Mouse (Mus musculus): ENCODE data around the gene Ppil4.
A peak's percentile ranks its signal among the peaks of the same experiment; 100 is the strongest.
"Not testable (repeated sequence)": the region's sequence is repeated elsewhere in the genome, so short reads cannot be mapped to it uniquely, and the experiment has no call there.

Gene Ppil4

DNA sequence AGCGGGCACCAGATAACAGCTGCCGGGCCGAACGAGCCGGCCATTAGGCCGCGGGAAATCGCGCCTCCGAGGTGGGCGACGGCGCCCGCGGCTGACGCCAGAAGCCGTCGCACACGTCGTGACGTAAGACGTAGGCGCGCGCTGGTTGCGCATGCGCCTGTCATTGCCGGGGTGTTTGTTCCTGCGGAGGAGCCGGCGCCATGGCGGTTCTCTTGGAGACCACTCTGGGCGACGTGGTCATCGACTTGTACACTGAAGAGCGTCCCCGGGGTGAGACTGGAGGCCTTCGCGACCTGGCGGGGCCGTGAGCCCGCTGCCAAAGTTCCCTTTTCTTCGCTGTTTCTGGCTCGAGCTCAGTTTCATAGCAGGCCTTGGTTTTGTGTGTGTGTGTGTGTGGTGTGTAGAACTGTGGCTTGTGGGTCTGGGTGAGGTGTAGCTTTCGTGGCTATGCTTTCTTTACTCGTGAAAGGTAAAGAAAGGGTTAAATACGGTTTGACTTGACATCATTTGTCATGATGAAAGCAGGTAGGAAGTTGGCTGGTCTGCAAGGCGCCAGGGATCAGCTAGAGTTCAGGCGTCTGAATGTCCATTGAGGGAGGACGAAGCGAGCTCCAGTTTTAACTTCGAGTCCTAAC lies at the start of gene Ppil4, which contains the start of gene Ginm1:
Ppil4 (plus strand) TSS at position 141 of the 635 bp plus-strand sequence.
Ginm1 (minus strand) TSS at position 74 of the 635 bp plus-strand sequence.
- DNase-seq (ENCODE audit: low read depth, low spot score), result peak; percentile 96

DNA sequence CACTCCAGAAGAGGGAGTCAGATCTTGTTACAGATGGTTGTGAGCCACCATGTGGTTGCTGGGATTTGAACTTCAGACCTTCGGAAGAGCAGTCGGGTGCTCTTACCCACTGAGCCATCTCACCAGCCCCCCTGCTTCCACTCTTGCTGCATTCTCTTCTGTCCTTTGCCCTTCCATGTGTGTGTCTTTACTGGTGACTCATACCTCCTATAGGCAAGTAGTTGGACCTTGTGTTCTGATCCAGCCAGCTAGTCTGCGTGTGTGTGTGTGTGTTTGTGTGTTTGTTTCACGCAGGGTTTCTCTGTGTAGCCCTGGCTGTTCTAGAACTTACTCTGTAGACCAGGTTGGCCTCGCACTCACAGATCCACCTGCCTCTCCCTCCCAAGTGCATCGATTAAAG lies 47.2 kb upstream of the Ppil4 start:
- not testable (repeated sequence) for DNase-seq (ENCODE audit: low read depth, low spot score)

DNA sequence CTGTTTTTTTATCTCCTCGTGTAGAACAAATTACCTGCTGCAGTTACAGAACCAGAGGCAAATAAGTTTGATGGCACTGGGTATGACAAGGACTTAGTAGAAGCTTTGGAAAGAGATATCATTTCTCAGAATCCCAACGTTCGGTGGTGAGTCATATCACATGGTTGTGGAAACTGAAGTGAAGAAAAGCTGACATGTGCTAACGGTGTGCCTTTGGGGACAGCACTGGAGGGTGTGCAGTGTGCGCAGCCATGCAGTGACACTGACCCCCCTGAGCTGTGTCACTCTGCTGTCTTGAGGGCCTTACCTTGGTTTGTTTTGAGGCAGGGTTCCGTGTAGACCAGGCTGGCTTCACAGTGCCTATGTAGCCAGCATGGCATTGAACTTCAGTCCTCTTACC lies 43.9 kb upstream of the Ppil4 start:
- DNase-seq (ENCODE audit: low read depth, low spot score), result no peak

DNA sequence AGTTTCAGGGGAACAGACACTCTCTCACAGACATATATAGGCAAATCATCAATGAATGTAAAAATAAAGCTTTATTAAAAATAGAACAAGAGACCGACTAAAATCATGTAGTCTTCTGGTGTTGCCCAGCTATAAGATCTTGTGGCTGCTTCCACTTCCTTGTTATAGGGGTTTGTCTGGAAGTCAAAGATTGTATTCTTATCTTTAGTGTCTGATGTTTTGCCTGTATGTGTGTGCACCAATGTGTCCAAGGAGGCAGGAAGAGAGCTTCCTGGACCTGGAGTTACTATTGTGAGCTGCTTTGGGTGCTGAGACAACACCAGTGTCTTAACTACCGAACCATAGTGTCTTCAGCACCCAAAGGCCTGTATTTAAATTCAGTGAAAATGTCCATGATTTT lies 35.1 kb upstream of the Ppil4 start:
- no peak for DNase-seq (ENCODE audit: low read depth, low spot score)

DNA sequence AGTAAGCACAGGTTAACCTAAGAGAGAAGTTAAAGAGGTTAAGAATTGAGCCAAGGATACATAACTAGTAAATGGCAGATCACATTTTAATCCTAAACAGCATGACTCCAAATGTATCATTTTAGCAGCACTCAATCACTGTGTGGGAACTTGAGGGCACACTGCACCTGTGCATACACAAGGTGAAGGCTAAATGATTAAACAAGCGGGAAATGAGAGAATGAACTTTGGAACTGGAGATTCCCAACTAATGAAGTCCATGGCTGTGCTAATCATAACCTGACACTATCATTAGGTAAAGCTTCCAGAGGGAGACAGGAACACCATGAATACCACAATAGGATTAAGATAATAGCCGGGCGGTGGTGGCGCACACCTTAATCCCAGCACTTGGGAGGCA lies 20.3 kb upstream of the Ppil4 start:
- DNase-seq (ENCODE audit: low read depth, low spot score), result no peak

DNA sequence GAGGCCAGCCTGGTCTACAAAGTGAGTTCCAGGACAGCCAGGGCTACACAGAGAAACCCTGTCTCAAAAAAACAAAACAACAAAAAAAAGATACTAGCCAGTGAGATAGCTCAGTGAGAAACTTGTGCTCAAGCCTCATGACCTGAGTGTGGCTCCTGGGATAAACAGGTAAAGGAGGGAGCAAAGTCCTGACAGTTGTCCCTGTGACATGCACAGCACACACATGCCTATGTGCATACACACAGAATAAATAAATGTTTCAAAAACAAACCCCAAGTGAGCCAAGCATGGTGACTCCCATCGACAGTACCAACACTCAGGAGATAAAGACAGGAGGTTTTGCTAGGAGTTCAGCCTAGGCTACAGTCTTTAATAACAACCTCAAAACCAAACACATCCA lies 19.9 kb upstream of the Ppil4 start:
- DNase-seq (ENCODE audit: low read depth, low spot score), result no peak

DNA sequence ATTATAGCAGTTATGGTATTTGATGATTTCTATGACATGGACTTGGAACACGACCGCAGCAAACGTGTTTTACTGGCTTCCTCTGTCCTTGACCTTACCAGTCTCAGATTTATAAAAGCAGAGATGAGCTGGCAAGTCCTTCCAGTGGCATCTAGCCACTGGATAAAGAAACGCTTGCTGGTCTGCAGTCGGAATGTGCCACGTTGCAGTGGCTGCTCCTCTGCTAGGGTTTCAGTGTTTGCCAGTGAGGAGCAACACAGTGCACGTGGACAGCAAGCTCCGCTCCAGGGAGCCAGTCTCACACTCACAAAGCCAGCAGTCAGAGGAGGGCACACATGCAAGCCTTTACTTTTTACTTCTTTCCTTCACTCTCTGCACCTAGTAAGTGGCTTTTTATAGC lies 17.3 kb upstream of the Ppil4 start:
- no peak for DNase-seq (ENCODE audit: low read depth, low spot score)

DNA sequence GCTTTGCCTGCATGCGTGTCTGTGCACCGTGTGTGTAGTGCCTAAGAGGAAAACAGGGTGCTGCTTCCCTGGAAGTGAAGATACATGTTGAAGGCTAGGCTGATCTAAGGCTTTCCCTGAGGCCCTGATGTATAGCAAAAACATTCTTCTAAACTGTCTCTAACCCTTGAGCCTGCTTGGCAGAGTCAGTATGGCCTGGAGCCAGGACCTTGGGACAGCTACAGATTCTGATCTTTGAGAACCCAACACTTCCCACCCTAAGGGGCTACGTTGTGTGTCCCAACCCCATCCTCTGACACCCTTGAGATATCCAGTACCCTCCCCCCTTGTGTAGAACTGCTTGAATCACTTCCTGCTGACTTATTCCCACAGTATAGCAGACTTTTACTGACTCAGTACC lies 14.3 kb upstream of the Ppil4 start:
- no peak for DNase-seq (ENCODE audit: low read depth, low spot score)

DNA sequence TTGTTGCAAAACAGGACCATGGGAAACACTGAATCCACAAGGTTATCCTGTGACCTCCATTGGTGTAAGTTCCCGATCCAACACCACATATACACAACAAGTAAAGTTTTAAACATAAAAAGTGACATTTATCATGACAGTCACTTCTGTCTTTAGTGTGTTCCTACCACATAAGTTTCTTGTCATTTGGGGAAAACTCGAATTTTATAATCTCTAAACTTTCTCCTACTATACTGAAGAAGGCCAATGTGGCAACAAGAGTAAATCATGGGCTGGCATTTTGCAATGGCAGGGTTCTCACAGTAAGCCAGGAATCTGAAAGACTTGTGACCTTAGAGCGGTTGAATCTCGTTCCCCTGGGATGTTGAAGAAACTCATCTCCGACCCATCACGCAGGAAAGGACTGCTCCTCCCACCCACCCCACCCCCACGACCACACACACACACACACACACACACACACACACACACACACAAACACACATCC lies 12.9 kb upstream of the Ppil4 start:
- no peak for DNase-seq (ENCODE audit: low read depth, low spot score)

DNA sequence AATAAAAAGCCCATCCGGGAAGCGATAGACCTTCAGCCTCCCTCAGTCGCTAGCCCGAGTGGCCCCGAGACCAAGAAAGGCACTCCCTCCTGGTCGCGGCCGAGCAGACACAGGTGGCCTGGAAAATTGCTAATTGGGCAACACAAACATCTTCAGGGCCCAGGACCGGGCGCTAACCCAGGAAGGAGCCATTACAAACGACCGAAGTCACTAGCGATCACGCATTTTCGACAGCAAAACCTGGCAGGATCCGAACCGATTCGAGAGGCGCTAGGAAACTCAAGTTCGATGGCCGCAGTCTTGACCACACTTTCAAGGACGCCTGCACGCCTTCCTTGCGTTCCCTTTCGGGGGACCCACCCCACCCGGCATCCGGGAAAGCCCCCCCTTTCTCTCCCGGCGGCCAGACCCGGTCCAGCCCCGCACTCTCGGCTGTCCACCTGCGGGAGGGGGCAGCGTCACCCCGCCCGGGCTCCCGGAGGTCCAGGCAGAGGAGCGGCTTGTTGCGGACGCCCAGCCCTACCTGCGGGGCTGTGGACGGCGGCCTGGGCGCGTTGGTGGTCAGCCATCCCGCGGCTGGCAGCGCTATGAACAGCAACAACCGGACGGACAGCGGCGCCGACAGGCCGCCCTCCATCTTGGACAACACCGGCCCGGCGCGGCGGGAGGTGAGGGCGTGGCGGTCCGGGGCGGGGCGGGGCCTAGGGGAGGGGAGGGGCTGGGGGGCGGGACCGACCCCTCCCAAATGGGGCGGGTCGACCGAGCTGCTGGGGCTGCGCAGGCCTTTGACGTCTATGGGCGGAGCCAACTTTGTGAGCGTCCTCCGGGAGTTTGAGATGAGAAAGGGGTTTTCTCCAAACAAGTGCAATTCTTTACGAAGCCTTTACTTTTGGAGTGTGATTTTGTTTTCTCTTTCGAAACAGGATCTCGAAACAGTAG lies 12.2 kb upstream of the Ppil4 start:
- peak; percentile 96 for DNase-seq (ENCODE audit: low read depth, low spot score)

DNA sequence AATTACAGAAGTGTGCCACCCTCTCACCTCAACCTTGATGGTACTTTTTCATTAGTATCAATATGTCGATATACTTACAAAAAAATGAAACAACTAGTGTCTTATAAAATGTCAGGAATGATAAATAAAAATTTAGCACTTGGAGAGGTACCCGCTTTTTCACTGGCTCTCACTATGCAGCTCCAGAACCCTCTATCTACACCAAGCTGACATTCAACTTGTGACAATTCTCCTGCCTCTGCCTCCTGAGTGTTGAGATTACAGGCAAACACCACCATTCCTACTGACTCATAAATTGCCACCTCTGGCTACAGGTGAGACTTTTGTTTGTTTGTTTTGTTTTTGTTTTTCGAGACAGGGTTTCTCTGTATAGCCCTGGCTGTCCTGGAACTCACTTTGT lies 11.5 kb upstream of the Ppil4 start:
- no peak for DNase-seq (ENCODE audit: low read depth, low spot score)

DNA sequence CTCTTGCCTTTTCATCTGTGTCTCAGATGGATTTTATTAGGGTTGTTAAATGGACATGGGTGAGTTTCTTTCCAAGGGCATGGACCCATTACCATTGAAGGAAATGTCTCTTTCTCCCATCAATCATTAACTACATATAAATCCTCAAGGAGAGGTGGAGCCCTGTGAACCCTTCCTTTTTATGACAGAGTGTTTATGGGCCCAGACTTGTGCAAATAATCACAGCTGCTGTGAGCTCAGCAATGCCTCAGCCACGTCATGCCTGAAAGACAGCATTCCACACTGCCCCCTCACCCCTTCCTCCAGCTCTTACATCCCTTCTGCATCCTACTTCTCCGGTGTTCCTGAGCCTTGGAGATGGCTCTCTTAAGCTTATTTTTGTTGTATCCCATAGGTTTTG lies 5.4 kb upstream of the Ppil4 start:
- DNase-seq (ENCODE audit: low read depth, low spot score), result no peak

DNA sequence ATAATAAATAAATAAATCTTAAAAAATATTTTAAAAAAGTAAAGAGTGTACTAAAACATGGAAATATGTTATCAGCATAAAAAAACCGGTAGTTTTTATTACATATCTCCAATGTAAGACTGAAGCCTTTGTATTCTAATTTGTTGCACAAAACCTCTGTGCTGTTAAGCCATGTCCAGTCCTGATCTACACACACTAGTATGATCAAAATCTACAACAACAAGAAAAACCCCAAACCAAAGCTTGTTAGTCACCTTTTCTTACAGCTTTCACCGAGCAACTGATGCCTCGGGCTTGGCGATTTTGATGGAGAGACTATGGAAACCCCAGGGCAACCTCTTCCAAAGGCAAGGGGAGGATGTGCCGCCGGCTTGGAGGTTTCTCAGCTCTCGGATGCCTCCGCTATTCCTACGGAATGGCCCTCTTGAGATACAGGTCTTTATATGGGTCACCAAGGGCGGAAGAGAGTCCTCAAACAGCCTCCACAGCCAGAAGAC lies 389 bp upstream of the Ppil4 start:
- no peak for DNase-seq (ENCODE audit: low read depth, low spot score)

DNA sequence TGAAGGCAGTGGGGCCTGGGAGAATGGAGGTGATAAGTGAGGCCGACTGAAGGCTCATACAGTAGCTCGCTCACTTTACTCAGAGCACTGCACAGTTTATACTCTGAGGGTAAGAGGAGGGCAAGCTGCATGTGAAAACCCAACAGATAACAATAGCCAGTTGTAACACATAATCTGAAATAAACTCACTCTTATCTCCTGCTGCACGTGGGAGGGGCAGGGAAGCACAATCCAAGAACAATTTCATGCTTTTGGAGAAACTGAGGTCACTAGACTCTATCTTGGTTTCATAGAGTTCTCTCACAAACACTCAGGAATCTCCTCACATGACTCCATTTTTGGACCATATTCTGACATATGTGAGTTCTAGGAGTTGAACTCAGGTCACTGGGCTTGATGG lies 8.6 kb downstream of the Ppil4 start:
- no peak for DNase-seq (ENCODE audit: low read depth, low spot score)

DNA sequence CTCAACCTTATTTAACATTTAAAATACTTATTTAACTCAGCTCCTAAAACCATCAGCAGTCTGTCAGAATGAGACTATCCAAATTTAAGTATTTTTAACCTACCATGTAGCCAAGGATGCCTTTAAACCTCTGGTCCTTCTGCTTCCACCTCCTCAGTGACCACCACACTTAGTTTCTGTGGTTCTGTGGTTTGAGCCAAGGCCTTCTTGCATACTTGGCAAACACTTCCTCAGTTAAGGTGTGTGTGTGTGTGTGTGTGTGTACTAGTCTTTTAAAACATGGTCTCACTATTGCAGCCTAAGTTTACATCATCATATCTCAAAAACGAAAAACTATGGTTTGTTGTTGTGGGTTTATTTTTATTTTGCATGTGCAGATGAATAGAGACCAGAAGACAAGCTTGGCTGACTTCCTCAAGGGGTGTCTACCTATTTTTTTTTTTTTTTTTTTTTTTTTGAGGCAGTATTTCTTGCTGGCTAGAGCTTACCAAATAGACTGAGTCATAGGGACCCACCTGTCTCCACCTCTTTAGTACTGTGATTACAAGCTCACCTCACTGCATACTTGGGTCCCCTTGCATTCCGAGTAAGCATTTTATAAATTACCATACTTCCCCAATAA lies 9.9 kb downstream of the Ppil4 start:
- no peak for DNase-seq (ENCODE audit: low read depth, low spot score)

DNA sequence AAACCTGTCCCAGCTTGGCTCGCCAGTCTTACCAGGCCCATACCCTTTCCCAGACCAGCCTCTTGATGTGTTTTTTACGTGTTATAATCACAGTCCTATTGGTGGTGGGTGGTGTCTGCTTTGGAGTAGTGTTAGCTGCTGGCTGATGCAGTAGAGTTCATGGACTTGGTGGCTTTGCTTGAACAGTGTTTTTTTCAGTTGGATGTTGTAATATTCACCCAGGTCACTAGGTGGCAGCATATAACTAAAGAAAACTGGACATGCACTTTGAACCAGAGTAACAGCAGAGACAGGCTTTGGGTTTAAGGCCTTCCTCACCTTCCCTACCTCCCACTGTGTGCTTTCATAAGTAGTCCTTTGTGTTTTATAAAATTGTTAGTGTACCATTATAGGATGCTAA lies 17.2 kb downstream of the Ppil4 start:
- peak; percentile 83 for DNase-seq (ENCODE audit: low read depth, low spot score)

DNA sequence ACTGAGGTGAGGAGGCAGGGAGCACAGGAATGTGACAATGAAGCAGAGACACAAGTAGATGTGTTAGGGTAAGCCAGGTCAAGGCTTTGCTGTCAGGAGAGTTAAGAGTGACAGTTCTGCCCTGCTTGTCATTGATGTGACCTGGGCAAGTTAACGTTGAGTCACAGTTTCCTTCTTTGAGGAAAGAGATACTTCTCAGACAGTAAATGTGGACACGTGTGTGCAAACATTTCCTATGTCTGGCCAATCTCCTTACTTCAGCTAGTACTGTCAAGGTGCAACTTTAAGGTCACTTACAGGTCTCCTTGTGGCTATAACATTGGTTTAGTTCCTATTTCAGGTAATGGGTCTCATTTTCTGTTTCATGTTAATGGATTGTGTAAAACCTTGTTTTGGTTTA lies 23.8 kb downstream of the Ppil4 start:
- peak; percentile 51 for DNase-seq (ENCODE audit: low read depth, low spot score)

DNA sequence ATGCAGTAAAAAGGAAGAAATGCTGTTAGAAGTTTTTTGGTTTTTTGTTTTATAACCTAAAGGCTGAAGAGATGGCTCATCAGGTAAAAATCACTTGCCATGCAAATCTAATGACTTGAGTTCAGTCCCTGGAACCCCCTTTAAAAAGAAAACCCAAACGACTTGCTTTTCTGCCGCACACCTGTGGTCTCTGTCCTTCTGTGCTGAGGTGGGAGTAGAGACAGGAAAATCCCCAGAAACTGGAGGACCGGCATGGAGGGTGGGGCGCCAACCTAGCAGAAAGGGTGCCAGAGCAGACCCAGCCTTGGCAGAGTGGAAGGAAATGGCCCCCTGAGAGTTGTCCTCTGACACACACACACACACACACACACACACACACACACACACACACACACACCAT lies 26.0 kb downstream of the Ppil4 start:
- no peak for DNase-seq (ENCODE audit: low read depth, low spot score)

DNA sequence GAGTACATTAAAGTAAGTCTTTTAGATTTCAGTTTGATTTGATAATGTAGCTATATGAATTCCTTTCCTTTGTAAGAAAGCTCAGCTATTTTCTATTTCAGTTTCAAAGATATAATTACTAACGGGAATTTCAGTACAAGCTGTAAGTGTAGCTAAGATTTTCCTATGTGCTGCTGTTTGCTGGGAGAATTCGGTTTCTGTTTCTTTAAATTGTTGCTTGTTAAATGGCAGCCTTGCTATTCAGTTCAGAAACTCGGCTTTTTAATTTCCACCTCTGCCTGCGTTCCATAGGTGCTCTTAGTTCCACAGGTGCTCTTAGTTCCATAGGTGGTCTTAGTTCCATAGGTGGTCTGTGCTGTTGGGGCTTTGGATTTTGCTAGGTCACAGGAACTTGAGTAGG lies 26.5 kb downstream of the Ppil4 start:
- DNase-seq (ENCODE audit: low read depth, low spot score), result no peak

DNA sequence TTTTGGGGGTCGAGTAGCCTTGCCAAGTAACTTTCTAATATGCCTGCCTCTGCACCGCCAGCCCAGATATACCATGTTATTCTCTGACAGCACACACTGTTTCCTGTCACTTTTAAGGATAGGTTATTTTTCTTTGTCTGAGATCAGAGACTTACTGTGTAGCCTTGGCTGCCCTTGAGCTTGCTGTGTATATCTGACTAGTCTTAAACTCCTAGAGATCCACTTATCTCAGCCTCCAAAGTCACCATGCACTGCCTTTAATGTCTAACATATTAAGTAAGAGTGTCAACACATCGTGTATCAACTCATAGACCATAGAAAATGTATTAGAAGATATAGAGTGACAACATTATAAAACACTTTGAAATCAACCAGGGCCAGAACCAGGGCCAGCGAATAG lies 26.9 kb downstream of the Ppil4 start:
- peak; percentile 48 for DNase-seq (ENCODE audit: low read depth, low spot score)

DNA sequence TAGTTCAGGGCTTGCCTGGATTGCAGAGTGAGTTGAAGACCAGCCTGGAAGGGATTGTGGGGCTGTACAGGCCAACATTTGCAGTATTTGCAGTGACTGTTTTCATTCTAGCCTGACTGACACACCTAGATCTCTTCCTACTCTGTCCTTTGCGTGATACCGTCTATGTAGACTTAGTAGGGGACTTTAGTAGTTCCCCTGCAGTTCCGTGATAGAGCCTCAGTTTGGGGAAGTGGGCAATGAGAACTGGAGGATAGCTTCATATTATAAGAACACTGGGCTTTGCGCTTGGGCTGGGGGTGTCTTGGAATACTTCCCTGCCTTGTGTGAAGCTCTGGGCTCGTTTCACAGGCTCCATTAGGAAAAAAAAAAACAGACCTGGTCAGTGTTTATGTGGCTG lies 27.5 kb downstream of the Ppil4 start:
- no peak for DNase-seq (ENCODE audit: low read depth, low spot score)

DNA sequence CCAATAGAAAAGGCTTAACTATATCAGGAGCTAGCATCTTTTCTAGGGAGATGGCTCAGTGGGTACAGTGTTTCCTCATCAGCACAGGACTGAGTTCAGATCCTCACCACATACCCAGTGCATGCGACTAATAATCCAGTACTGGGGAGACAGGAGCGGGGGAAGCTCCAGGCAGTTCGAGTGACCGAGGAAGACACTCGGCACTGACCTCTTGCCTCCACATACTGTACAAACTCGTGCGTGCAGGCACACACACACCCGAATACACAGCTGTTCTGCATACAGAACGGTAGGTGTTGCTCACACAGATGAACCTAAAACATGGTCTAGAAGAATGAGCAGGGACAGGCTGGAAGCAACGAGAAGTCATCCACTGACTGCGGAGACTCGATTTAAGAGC lies 29.3 kb downstream of the Ppil4 start:
- no peak for DNase-seq (ENCODE audit: low read depth, low spot score)
